Mouse (Mus musculus) effector memory CD4-positive, alpha-beta T cell, adult 7 months (primary cell): Measurements from ENCODE around the gene Gm17469. TPM values are rescaled to one million over a fixed set of nuclear protein-coding genes. Genes with fewer than 3 reads are reported as not detected.

Experiments used
- polyA plus RNA-seq: library from polyadenylated mRNA; unstranded; fragments of 100-300 nt; shearing (Covaris generic); gene quantifications from one replicate; pipeline ENCODE4 v1.2.1, GENCODE M21; 2017

The Gm17469 gene
- polyA plus RNA-seq = not detected

DNA sequence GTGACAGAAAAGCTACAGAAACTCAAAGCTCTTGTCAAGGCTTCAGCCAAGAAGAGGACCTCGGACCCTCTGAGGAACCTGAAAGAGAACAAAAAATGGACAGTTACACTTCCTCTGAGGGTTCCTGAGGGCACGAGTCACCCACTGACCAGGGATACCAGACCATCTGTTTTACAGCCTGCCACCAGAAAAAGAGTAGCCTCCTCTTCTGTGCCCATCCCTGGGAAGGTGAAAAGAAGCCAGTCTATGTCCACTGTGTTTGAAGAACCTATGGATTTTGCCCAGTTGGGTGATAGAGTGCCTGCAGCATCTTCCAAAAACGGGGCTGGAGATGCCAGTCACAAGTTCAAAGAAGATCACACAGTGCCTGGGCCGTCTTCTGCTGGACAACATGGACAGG lies at the start of gene Gm17469:
Gm17469 (plus strand) TSS at position 301 of the 400 bp plus-strand sequence.

Other genes starting within 250 kb of the Gm17469 start
- gene Gm17584, start 129.3 kb upstream of the Gm17469 start, polyA plus RNA-seq = not detected